Mouse (Mus musculus) heart, postnatal 0 days (tissue): ENCODE results near the gene Gm42420. TPM values are rescaled to one million over a fixed set of nuclear protein-coding genes. Genes with fewer than 3 reads are reported as not detected.
A peak's percentile ranks its signal among the peaks of the same experiment; 100 is the strongest.

Experiments
- ATAC-seq: fragments of 200-750 bp; cut with Nextera tagmentation; 2 replicates; pipeline ENCODE4 v1.8.0; 2017; ENCODE audit warnings: low read depth, moderate number of reproducible peaks, moderate library complexity; ENCODE audit not compliant: insufficient read depth
- DNase-seq: peaks from one replicate; pipeline ENCODE4 v3.0.0-alpha.2; 2016; ENCODE audit warnings: low spot score
- H3K27ac ChIP-seq: fragments of 300-500 bp; sonication (generic); 2 replicates; pipeline ENCODE4 v1.5.1; 2014; ENCODE audit warnings: low read depth, mild to moderate bottlenecking
- H3K27me3 ChIP-seq: fragments of 300-500 bp; sonication (generic); 2 replicates; pipeline ENCODE4 v1.6.1; 2014; ENCODE audit warnings: low read length, mixed read lengths; ENCODE audit not compliant: control insufficient read depth, insufficient read depth
- H3K36me3 ChIP-seq: fragments of 300-500 bp; sonication (generic); replicated peaks from 2 replicates; pipeline ENCODE4 v1.6.1; 2014; ENCODE audit warnings: low read length, mixed read lengths; ENCODE audit not compliant: control insufficient read depth, insufficient read depth
- H3K4me1 ChIP-seq: fragments of 300-500 bp; sonication (generic); 2 replicates; pipeline ENCODE4 v1.6.1; 2014; ENCODE audit warnings: antibody characterized with exemption; ENCODE audit not compliant: control insufficient read depth, insufficient read depth
- H3K4me2 ChIP-seq: fragments of 300-500 bp; sonication (generic); 2 replicates; pipeline ENCODE4 v1.6.1; 2014; ENCODE audit warnings: low read depth, mild to moderate bottlenecking, low read length, moderate library complexity
- H3K4me3 ChIP-seq: fragments of 300-500 bp; sonication (generic); 2 replicates; pipeline ENCODE4 v1.5.1; 2014; ENCODE audit warnings: low read depth, low read length
- H3K9ac ChIP-seq: fragments of 300-500 bp; sonication (generic); replicated peaks from 2 replicates; pipeline ENCODE4 v1.6.1; 2014; ENCODE audit warnings: low read depth, low read length, mixed read lengths
- H3K9me3 ChIP-seq: fragments of 300-500 bp; sonication (generic); replicated peaks from 2 replicates; pipeline ENCODE4 v1.6.1; 2016; ENCODE audit warnings: low read length; ENCODE audit not compliant: control insufficient read depth
- CTCF ChIP-seq: IDR thresholded peaks from 2 replicates; pipeline ENCODE4 v1.5.1; 2016; ENCODE audit warnings: antibody characterized with exemption, control low read depth, low read depth
- EP300 ChIP-seq: IDR thresholded peaks from 2 replicates; pipeline ENCODE4 v1.6.1; 2016; ENCODE audit warnings: antibody characterized with exemption, low read depth
- WGBS: fragments of 180-500 bp; shearing (Covaris S2); extraction: QIAGEN DNeasy Blood & Tissue Kit; methylation state at CpG from one replicate; pipeline ENCODE4 v1.1.7; 2014; 5-methylcytosine and 5-hydroxymethylcytosine counted together
- polyA plus RNA-seq: library from polyadenylated mRNA; unstranded; fragments of >200 nt; fragmentation: Nextera tagmentation; extraction: Ambion mirVana; gene quantifications from 2 replicates; pipeline ENCODE4 v1.2.1, GENCODE M21; 2015
- total RNA-seq: library from RNA; depleted of rRNA; stranded (reverse); fragments of >200 nt; gene quantifications from 2 replicates; pipeline ENCODE4 v1.2.3, GENCODE M21; 2014; ENCODE audit warnings: low replicate concordance

Gm42420 gene
- total and polyA plus RNA-seq, 2 experiments from 2014 or later, result 2.7 TPM; not detected in 1

DNA sequence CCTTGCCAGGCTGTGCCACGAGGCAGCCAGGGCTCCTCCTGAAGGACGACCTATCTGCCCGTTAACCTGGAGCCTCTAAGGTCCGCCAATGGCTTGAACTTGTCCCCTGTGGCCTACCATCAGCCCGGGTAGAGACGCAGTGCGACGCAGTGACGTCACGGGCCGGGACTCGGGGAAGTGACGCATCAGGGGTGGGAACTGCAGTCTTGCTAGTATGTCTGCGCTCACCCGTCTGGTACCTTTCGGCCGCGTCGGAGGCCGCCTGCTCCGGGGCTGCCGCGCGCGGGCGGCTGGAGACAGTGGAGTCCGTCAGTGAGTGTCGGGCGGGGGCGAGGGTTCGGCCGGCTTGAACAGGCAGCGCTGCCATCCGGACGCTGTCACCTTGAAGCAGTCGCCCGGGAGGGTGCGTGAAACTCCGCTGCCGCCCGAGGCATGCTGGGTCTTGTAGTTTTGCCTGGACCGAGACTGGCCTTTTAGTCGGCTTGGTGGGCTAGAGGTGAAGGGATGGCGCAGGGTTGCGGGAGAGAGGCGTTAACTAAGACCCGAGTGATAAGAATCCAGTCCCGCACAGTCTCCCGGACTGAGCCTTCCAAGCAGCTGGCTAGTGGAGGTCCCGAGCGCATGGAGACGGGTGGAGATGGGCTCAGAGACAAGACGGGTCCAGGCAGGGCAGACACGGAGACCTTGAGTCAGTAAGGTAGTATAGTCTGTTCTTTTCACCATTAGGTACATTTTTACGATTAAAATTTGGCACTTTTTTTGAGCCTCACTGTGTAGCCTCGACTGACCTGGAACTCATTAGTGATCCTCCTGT lies 7.1 kb downstream of the Gm42420 start, which contains the start of gene Ndufb2:
Gene Ndufb2, plus strand, starts transcription at position 174 of the 814 bp plus-strand sequence.
- Histone ChIP-seq H3K4me1 (peaks cover 13% of the 10 kb centered on the region), H3K27ac (peak within 1 kb of the TSS; percentile 95), H3K4me2 (peak within 1 kb of the TSS; percentile 85), H3K27me3 (no peaks in the 10 kb centered on the region), H3K9me3 (no peaks in the 10 kb centered on the region), H3K4me3 (peak within 1 kb of the TSS; percentile 73), H3K36me3 (peaks cover 30% of the 10 kb centered on the region), H3K9ac (peak within 1 kb of the TSS; percentile 84)
- ATAC-seq (peak; percentile 97), DNase-seq (peak; percentile 94)
- under 1% methylated on average over 54 of the region's 56 CpGs for WGBS
- TF ChIP-seq EP300 (no peak), CTCF (no peak)

DNA sequence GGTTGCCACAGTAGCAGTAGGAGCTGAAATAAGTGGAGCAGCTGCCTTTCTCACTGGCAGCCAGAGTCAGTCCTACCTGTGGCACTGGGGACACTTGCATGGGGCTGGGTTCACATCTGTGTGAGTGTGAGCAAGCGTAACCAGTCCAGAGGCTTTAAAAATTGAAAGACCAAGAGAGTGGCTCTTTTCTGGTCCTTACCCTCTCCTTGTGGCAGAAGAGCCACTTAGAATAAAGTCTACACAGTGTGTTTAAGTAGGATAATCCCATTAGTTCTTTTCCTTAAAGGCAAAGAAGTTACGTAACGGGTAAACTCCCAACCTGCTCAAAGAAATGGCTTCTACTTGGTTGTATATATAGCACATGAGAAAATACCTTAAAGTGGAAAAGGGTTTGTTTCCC lies 15.3 kb downstream of the Gm42420 start:
- Histone ChIP-seq H3K4me1 (0 out of 2 replicates have a peak, but pooled peaks cover 7% of the 10 kb centered on the region), H3K27ac (no peak overlapping the region), H3K9me3 (no peaks in the 10 kb centered on the region), H3K9ac (no peak overlapping the region), H3K4me3 (no peak overlapping the region), H3K27me3 (no peaks in the 10 kb centered on the region), H3K36me3 (peaks cover 55% of the 10 kb centered on the region), H3K4me2 (no peak overlapping the region)
- TF ChIP-seq CTCF, result no peak
- no peak for TF ChIP-seq EP300
- no peak for ATAC-seq
- 92% methylated on average over 3 of the region's 3 CpGs for WGBS
- DNase-seq, result no peak

DNA sequence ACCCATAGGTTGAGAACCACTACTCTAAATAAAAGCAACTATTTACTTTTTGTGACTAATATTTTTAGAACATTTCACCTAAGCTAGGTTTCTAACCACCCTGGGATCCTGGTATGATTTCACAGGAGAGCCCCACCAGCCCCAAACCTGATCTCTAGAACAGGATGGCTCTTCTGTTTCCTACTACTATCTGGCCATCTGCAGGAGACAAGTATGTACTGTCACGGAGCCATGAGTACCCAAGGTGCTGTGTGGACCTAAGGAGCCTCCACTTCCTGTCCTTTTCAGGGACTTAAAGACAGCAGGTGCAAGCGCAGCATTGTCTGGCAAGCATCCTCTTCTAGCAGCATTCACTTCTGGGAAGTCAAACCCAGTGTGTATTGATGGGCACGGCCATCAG lies 16.3 kb downstream of the Gm42420 start:
- no peak for TF ChIP-seq EP300
- TF ChIP-seq CTCF, result no peak
- H3K36me3 ChIP-seq, result peaks cover 46% of the 10 kb centered on the region
- no peak overlapping the region for H3K4me3 ChIP-seq
- DNase-seq, result no peak
- H3K27ac ChIP-seq, result no peak overlapping the region
- no peak overlapping the region for H3K9ac ChIP-seq
- ATAC-seq, result no peak
- no peak overlapping the region for H3K4me2 ChIP-seq
- no peaks in the 10 kb centered on the region for H3K27me3 ChIP-seq
- no peaks in the 10 kb centered on the region for H3K9me3 ChIP-seq
- H3K4me1 ChIP-seq, result 0 out of 2 replicates have a peak, but pooled peaks cover 13% of the 10 kb centered on the region
- 76% methylated on average over 3 of the region's 3 CpGs for WGBS

DNA sequence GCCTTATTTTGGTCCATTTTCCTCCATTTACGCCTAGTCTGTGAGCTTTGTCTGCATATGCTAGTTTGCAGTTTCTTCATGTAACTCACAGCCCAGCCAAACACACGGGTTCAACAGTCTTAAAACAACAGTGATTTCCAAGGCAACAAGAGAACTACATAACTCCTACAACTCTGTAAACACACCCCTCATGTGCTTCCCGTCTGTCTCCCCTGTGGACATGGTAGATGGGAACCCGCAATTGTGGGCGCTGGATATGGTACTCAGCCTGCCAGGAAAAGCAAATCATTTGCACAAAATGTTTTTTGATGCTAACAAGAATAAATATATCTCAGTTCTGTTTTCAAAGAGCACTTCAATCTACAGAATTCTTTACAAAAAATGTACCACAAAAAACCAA lies 19.0 kb downstream of the Gm42420 start:
- Histone ChIP-seq H3K36me3 (peaks cover 29% of the 10 kb centered on the region), H3K4me3 (no peak overlapping the region), H3K4me2 (no peak overlapping the region), H3K4me1 (0 out of 2 replicates have a peak, but pooled peaks cover 13% of the 10 kb centered on the region), H3K27ac (no peak overlapping the region), H3K9me3 (no peaks in the 10 kb centered on the region), H3K27me3 (no peaks in the 10 kb centered on the region), H3K9ac (no peak overlapping the region)
- WGBS, result 83% methylated on average over 5 of the region's 5 CpGs
- no peak for TF ChIP-seq CTCF
- TF ChIP-seq EP300, result no peak
- no peak for DNase-seq
- no peak for ATAC-seq

DNA sequence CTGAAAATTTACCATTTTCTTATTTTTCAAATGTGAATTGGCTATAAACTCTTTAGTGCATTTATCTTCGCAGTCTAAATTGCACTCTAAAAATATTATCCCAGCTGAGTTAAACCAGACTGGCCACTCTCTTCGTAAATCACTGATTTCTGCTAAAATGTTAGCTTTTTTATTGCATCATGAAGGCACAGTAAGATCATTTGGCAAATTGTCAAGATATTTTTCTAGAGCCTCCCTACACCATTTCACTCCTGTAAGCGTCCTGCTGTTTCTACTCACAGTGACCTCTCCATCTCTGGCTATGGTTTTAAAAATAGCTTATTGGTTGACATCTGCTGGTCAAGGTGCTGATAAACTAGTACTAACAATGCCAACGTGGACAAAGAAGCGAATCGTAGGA lies 20.5 kb downstream of the Gm42420 start:
- Histone ChIP-seq H3K9ac (no peak overlapping the region), H3K4me1 (0 out of 2 replicates have a peak, but pooled peaks cover 13% of the 10 kb centered on the region), H3K27ac (no peak overlapping the region), H3K27me3 (no peaks in the 10 kb centered on the region), H3K4me2 (no peak overlapping the region), H3K4me3 (no peak overlapping the region), H3K36me3 (peaks cover 19% of the 10 kb centered on the region), H3K9me3 (no peaks in the 10 kb centered on the region)
- no peak for ATAC-seq
- WGBS, result 28% methylated on average over 6 of the region's 6 CpGs
- DNase-seq, result no peak
- TF ChIP-seq CTCF (no peak), EP300 (no peak)

DNA sequence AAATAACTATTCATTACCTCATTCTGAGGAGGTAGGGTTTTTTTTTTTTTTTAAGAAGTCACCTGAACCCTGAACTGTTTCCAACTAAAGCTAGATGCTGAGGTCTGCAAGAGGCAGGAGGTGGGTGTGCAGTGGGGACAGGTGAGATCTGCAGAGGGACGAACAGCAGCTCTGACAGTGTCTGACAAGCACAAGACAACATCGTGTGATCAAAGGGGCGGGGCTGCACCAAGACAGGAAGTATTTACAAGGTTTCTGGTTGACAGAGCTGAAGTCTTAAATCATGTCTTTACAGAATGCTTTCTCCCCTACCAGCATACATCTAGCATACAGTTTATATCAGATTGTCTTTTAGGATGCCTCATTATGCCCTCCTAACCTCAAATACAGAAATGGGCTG lies 21.3 kb downstream of the Gm42420 start:
- H3K36me3 ChIP-seq, result peaks cover 19% of the 10 kb centered on the region
- ATAC-seq, result no peak
- no peak for DNase-seq
- no peak overlapping the region for H3K4me3 ChIP-seq
- no peak overlapping the region for H3K4me2 ChIP-seq
- H3K9ac ChIP-seq, result no peak overlapping the region
- H3K27me3 ChIP-seq, result no peaks in the 10 kb centered on the region
- H3K9me3 ChIP-seq, result no peaks in the 10 kb centered on the region
- TF ChIP-seq CTCF, result no peak
- TF ChIP-seq EP300, result no peak
- 0 out of 2 replicates have a peak, but pooled peaks cover 13% of the 10 kb centered on the region for H3K4me1 ChIP-seq
- H3K27ac ChIP-seq, result no peak overlapping the region
- WGBS, result 39% methylated on average over 3 of the region's 3 CpGs
